Mouse (Mus musculus) thymus, adult 2 months (tissue): ENCODE data around the gene Prap1.

Source experiments
- CTCF ChIP-seq: fragments of 200-500 bp; IDR thresholded peaks from 2 replicates; pipeline ENCODE4 v1.5.1; 2012; ENCODE audit warnings: mild to moderate bottlenecking, control low read depth, low read length, moderate library complexity, borderline replicate concordance; ENCODE audit not compliant: control insufficient read depth, poor library complexity, insufficient read depth; ENCODE audit errors: extremely low read depth
- POLR2A ChIP-seq: fragments of 200-500 bp; IDR thresholded peaks from 2 replicates; pipeline ENCODE4 v1.6.1; 2012; ENCODE audit warnings: mild to moderate bottlenecking, low read length, control low read depth, moderate library complexity; ENCODE audit not compliant: control insufficient read depth, poor library complexity, insufficient read depth; ENCODE audit errors: extremely low read depth

- no peak for TF ChIP-seq CTCF
- no peak for TF ChIP-seq POLR2A
Observed at GRCm38 (mm10) chr7:140092924-140093528, at the start of gene Prap1.
